Mouse (Mus musculus): Measurements from ENCODE around the gene Copa.

Copa gene

DNA sequence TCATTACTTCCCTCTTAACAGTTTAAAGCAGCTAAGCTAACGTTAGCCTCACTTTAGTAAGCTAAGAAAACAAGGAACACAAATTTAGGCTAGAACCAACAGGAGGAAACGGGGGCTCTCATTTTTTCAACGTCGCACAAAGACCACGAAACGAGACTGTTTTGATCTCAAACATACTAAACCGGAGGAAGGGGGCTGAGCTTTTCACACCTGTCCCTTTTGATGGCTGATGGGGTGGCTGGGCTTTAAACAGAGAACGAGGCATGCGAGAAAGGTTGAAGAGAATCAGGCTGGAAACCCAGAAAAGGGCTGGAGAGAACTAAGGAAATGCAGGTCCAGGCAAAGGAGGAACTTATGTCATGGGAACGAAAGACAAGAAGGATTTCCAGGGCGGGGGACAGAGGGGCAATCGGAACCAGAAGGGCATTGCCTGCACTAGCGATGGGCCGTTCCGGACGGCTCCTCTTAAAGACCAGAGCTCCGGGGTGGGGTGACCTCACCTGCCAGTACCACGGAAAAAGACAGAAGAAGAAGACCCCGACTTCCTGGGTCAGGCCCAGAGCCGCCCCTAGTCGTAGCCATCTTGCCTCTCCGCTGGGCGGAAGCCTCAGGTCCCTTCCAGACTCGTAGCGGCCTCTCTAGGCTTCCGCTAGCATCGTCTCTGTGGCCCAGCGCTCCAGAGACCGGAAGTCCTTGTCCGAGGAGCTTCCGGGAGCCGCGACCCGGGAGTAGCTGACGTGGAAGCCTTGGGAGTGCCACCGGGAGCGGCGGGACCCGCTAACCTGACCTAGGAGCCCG is at the start of gene Copa, which contains the start of gene Ncstn:
Copa (plus strand) TSS at position 429 of the 798 bp plus-strand sequence.
Ncstn (minus strand) TSS at position 695 of the 798 bp plus-strand sequence.
- in situ Hi-C loops (cut with MboI): loop anchor here (25.0 kb wide), 1 partner anchor 1195 kb away; the partner anchor contains the start of genes Dusp12 and Gm26620

- in situ Hi-C loops (cut with MboI): no loop called here
These were observed 35.9 kb upstream of the Copa start for GRCm38 (mm10) chr1:172046410-172046809.

GRCm38 (mm10) chr1:172046938-172047337 is 35.4 kb upstream of the Copa start:
- in situ Hi-C loops (cut with MboI): no loop called here

- in situ Hi-C loops (cut with MboI): no loop called here
These were observed 34.0 kb upstream of the Copa start for GRCm38 (mm10) chr1:172048241-172048734.

DNA sequence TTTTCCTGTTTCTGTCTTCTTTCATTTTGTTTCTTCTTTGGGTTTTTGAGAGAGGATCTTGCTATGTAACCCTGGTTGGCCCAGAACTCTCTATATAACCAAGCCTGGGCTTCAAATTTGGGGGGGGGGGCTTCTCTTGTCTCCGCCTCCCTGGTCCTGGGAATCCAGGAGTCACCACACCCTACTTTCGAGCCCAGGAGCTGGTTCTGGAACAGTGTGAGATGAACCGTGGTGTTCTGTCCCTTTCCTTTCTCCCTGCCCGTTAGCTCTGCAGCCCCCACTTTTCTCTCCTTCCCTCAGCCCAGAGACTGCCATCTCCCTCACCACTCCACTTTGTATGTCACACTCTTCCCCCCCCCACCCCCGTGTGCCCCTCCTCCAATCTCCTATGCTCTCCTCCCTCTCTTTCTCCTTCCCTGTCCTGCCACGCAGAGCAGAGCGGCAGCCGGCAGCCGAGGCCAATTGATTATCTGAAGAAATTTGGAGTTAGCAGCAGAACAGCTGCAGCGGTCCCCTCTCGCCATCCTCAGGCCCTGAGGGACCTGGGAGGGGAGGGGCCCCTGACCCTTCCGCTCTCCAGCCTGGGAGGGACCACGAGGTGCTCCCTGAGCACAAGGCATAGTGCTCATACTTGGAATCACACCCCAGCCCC is 33.1 kb upstream of the Copa start:
- in situ Hi-C loops (cut with MboI): no loop called here

DNA sequence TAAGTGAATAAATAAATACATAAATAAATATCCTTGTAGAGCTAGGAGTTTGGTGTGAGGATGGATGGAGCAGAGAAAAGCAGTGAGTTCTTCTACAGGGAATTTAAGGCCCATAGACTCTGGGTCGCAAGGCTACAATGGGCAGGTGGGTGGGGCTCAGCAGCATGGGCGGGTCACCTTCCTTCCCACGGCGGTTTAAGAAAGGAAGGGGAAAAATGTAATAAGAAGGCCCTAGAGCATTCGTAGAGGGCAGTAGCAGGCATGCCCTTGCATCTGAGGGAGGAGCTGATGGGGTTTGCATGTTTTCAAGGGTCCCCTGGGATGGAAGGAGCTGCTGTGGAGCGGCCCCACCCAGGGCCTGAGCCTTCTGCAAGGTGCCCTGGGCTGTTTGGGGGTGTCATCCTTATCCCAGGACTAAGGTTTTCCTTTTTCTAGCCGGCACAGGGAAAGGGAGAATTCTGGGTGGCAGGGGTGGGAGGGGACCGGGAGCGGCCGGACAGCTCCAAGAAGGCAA is 29.5 kb upstream of the Copa start:
- in situ Hi-C loops (cut with MboI): no loop called here

DNA sequence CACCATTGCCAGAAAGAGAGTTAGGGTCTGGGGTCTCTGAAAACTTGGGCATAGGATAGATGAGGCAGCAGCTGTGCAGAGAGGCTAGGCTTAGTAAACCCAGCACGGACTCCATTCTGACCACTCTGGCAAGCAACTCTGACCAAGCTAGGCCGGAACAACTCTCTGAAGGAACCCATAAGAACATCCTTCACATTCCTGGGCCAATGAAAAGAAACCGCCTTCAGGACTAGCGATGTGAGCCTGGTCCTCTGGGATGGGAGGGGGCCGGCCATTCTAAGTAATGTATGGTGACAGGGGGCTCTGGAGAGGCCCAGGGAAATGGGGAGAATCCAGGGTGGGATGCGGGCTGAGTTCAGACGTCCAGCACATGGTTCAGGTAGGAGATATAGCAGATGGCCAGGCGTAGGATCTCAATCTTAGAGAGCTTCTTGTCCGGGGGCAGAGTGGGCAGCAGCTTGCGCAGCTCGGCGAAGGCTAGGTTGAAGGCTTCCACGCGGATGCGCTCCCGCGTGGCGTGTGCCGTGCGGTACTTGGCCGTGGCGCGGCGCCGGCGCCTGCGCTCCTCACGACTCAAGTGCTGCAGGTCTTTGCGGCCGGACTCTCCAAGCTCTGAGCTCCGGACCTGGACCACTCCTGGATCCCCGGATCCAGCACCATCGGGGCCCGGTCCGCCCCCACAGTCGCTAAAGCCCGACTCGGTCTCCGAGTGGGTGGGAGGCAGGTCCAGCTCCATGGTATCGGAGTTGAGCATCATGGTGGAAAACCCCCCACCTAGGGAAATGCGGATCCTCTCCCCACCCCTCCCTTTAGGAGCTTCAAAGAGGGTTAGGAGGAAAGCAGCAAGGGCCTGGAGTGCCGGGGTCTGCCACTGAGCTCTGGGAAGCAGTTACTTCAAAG is 28.5 kb upstream of the Copa start:
- in situ Hi-C loops (cut with MboI): no loop called here

DNA sequence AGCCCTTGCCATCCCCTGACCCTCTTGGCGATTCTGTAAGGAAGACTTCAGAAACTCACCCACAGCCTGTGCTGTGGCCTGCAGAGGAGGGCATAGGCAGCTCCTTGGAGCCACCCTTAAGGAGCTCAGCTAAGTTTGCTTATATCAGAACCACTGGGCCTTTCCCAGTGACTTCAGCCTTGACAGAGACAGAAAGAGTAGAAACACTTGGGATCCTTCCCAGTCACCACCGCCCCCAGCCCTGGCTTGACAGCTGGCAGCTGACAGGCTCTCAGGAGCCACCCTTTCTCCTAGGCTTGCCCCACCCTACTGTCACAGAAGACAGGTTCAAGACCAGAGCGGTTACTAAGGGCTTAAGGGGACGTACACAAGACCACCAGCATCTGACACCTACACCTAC is 26.1 kb upstream of the Copa start:
- in situ Hi-C loops (cut with MboI): no loop called here

DNA sequence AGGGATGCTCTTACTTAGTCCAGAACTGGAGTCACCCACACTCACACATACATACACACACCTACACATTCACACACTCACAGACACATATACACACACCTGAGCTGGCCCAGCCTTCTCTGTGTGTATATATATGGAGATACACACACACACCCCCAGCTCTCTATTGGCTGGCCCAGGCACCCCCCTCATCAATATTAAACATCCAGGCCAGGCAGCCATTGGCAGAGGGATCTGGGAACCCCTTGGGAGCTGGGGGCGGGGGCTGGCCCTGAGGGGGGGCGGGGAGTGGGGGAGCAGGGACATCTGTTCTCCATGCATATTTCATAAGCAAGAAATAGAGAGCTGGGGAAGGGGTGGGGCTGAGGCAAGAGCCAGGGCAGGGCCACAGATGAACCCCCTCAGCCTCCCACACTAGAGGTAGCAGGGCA is 24.8 kb upstream of the Copa start, which contains the start of gene Nhlh1:
Nhlh1 (minus strand) TSS at position 83 of the 431 bp plus-strand sequence.
- in situ Hi-C loops (cut with MboI): no loop called here

DNA sequence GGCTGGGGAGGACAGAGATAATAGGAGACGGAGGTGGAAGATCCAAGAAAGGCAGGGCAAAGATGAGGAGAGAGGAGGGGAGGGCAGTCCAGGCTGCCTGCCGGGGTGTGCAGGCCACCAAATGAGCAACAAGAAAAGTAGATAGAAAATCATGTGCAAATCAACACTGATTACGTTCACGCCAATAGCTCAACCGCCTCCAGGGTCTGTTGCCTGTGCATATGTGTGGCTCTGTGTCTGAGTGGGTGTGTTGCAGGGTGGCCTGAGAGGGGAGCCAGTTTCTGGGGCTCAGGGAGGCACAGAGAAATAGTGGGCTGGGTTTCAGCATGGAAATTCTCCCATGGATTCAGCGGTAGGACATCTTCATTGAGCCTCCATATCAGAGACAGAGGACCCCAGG is 24.0 kb upstream of the Copa start:
- in situ Hi-C loops (cut with MboI): no loop called here

GRCm38 (mm10) chr1:172058874-172059273 is 23.5 kb upstream of the Copa start:
- in situ Hi-C loops (cut with MboI): no loop called here

DNA sequence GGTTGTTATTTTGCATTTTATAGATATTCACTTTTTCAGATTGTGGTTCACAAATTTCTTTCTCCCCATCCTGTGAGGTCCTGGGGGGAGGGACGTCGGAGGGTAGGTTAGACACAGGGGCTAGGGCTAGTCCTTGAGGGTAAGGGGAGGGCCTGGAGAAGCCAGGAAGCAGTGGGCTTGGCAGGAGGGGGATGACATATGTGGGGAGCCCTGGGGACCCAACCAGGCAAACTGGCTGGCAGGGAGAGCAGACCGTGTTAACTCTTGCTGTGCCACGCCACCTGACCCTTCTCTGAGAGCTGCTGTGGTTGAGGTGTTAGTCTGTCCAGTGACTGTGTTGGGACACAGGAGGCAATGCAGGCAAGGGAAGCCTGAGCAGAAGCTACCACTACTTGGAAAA is 21.7 kb upstream of the Copa start:
- in situ Hi-C loops (cut with MboI): no loop called here

- in situ Hi-C loops (cut with MboI): no loop called here
These were observed 21.1 kb upstream of the Copa start for GRCm38 (mm10) chr1:172061217-172061616.

DNA sequence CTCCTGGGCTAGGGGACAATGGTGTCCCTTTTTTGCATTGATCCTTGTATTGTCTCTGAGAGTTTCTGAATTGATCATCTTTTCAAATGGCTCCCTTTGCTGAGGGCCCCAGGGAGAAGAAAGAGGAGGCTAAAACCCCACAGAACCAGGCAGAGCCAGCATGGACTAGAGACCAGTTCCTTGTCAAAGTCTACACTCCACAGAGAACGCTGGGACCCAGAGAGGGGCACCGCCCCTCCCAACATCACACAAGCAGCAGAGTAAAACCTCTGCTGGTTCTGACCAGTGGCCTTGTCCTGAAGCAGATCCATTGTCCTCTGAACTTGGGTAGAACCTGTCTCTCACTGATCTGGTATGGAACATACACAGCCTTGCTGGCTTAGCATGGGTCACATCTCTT is 20.2 kb upstream of the Copa start:
- in situ Hi-C loops (cut with MboI): no loop called here

DNA sequence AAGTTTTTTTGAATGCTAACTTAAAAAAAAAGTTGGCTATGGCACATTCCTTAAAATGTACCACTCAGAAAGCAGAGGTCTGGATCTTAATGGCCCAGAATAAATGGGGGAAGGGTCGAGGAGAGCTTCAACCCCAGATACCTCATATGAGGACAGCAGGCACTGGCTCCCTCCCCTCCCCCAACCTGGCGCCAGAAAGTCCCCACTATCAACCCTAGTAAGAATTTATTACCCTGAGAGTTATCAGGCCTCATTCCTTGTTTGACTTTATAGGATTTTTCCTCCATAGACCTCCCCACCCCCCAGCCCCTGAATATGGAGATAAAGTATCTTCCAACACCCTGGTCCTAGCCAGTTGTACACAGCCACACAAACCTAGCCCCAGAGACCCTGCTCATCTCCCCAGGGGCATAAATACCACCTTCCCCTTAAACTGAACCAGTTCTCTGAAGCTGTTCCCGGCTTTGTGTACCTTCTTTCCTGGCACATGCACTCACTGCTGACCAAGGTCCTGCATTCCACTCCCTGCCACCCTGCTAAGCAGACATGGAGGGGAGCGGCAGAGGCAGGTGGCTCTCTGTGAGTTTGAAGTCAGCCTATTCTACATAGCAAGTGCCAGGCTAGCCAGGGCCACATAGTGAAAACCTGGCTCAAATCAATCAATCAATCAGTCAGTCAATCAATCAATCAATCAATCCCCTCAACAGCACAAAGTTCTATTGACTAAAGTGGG is 18.9 kb upstream of the Copa start:
- in situ Hi-C loops (cut with MboI): no loop called here

GRCm38 (mm10) chr1:172064613-172065141 is 17.7 kb upstream of the Copa start:
- in situ Hi-C loops (cut with MboI): no loop called here

DNA sequence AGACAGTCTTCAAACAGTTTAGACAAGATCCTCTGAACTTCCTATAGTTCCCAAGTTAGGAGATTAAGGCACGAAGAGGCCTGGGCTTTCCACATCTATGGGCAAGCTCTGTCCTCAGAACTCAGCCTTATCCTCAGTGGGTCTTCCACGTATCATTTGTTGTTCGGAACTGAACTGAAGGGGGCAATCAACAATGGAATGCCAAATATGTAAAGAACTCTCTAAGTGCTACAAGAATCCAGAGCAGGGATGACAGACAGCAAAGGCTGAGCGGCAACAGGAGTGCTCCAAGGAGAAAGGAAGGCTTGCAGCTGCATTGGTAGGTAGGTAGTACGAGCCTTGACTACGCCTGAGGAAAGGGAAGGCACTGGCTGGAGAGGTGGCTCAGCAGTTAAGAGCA is 12.1 kb upstream of the Copa start:
- in situ Hi-C loops (cut with MboI): no loop called here

- in situ Hi-C loops (cut with MboI): no loop called here
These were observed 10.8 kb upstream of the Copa start for GRCm38 (mm10) chr1:172071556-172071955.

DNA sequence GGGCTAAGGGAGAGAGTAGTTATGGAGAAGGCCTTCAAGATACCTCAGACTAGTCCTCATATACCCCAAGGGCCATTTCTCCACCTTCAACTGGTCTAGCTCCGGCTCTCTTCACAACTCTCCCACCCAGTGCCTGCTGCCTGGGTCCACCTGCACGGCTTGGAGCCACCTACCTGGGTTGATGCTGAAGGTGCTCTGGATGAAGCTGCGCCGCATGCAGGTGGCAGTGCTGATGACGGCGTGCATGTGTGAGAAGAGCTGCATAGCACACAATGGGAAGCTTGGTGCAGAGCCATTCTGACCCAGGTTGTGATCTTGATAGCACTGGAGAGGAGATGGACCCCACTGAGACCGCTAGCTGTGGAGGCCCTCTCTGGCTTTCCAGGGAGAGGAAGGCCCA is 9.7 kb upstream of the Copa start:
- in situ Hi-C loops (cut with MboI): no loop called here

- in situ Hi-C loops (cut with MboI): loop anchor here (25.0 kb wide), 1 partner anchor 1191 kb away; the partner anchor contains the start of genes Dusp12 and Gm26620
These were observed 4.3 kb upstream of the Copa start for GRCm38 (mm10) chr1:172077981-172078380.
